Mouse (Mus musculus): ENCODE measurements around the gene Shc2.

DNA sequence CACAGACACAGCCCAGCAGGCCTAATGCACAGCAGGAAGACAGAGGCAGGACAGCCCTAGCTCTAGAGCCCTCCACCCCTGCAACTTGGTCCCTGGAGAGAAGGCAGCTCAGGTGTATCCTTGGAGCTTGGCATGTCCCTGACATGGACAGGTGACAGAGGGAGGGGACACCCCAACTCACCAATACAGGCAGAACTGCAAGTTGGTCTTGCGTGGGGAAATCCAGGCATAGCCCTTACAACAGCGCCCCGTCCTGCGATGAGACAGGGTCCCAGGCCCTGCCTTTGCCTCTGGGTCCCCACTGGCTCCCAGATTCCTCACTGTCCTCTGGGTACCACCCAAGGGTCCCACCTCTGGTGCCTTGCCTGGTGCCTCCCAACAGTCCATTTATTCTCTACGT, 52.0 kb downstream of the Shc2 start:
- TF ChIP-seq POLR2A (IDR thresholded peaks at IDR 0.05; ENCODE audit: insufficient read depth, low read depth, low read length) (no peak), CTCF (IDR thresholded peaks at IDR 0.05) (no peak), EP300 (IDR thresholded peaks at IDR 0.05; ENCODE audit: insufficient read depth, low read depth, low read length) (no peak)

Measured in heart, adult 2 months (tissue).